Mouse (Mus musculus): ENCODE results near the gene Neurod6.
A peak's percentile ranks its signal among the peaks of the same experiment; 100 is the strongest.

The Neurod6 gene

GRCm38 (mm10) chr6:55646824-55647560 is 34.1 kb downstream of the Neurod6 start:
- peak; percentile 24 for DNase-seq

- DNase-seq: peak; percentile 41
Measured at GRCm38 (mm10) chr6:55646111-55646823, 34.8 kb downstream of the Neurod6 start.

GRCm38 (mm10) chr6:55634662-55635061 is 46.4 kb downstream of the Neurod6 start:
- DNase-seq: no peak
